Mouse (Mus musculus) liver, postnatal 0 days (tissue): ENCODE data around the gene Abcd3. TPM values are rescaled to one million over a fixed set of nuclear protein-coding genes. Genes with fewer than 3 reads are reported as not detected.

Experiments
- ATAC-seq: fragments of 200-750 bp; cut with Nextera tagmentation; 2 replicates; pipeline ENCODE4 v1.8.0; 2017; ENCODE audit warnings: mild to moderate bottlenecking, moderate library complexity
- DNase-seq: peaks from one replicate; pipeline ENCODE4 v3.0.0-alpha.2; 2016
- H3K27ac ChIP-seq: fragments of 300-500 bp; sonication (generic); 2 replicates; pipeline ENCODE4 v1.5.1; 2014; ENCODE audit warnings: antibody characterized with exemption, moderate library complexity, mild to moderate bottlenecking, low read depth
- H3K27me3 ChIP-seq: fragments of 300-500 bp; sonication (generic); 2 replicates; pipeline ENCODE4 v1.6.1; 2014; ENCODE audit warnings: low read length, control low read depth, mixed read lengths; ENCODE audit not compliant: insufficient read depth
- H3K36me3 ChIP-seq: fragments of 300-500 bp; sonication (generic); replicated peaks from 2 replicates; pipeline ENCODE4 v1.6.1; 2014; ENCODE audit warnings: mild to moderate bottlenecking, control low read depth, low read length, moderate library complexity, mixed read lengths; ENCODE audit not compliant: insufficient read depth
- H3K4me1 ChIP-seq: fragments of 300-500 bp; sonication (generic); 2 replicates; pipeline ENCODE4 v1.6.1; 2014; ENCODE audit warnings: antibody characterized with exemption, mild to moderate bottlenecking, control low read depth; ENCODE audit not compliant: insufficient read depth
- H3K4me2 ChIP-seq: fragments of 300-500 bp; sonication (generic); 2 replicates; pipeline ENCODE4 v1.6.1; 2014; ENCODE audit warnings: low read depth, mild to moderate bottlenecking, low read length, moderate library complexity, mixed read lengths
- H3K4me3 ChIP-seq: fragments of 300-500 bp; sonication (generic); 2 replicates; pipeline ENCODE4 v1.5.1; 2014; ENCODE audit warnings: low read depth, low read length
- H3K9ac ChIP-seq: fragments of 300-500 bp; sonication (generic); replicated peaks from 2 replicates; pipeline ENCODE4 v1.6.1; 2014; ENCODE audit warnings: mild to moderate bottlenecking, moderate library complexity
- H3K9me3 ChIP-seq: fragments of 300-500 bp; sonication (generic); 2 replicates; pipeline ENCODE4 v1.6.1; 2016; ENCODE audit warnings: mild to moderate bottlenecking, control low read depth, low read length, mixed read lengths
- CTCF ChIP-seq: sonication (generic); IDR thresholded peaks from 2 replicates; pipeline ENCODE4 v1.5.1; 2016; ENCODE audit warnings: antibody characterized with exemption, low read depth
- EP300 ChIP-seq: IDR thresholded peaks from 2 replicates; pipeline ENCODE4 v1.6.1; 2016; ENCODE audit warnings: antibody characterized with exemption, low read depth, mild to moderate bottlenecking
- WGBS: fragments of 180-500 bp; shearing (Covaris S2); extraction: QIAGEN DNeasy Blood & Tissue Kit; methylation state at CpG from one replicate; pipeline ENCODE4 v1.1.7; 2014; ENCODE audit not compliant: insufficient replicate concordance; 5-methylcytosine and 5-hydroxymethylcytosine counted together
- polyA plus RNA-seq: library from polyadenylated mRNA; unstranded; fragments of >200 nt; fragmentation: Nextera tagmentation; extraction: Ambion mirVana; gene quantifications from 2 replicates; pipeline ENCODE4 v1.2.1, GENCODE M21; 2015

Gene Abcd3
- polyA plus RNA-seq, 1 experiment from 2014 or later, result 148 TPM

GRCm38 (mm10) chr3:121840351-121840750, 25.2 kb upstream of the Abcd3 start:
- H3K9ac ChIP-seq, result no peak overlapping the region
- 65% methylated on average over 8 of the region's 8 CpGs for WGBS
- H3K4me3 ChIP-seq, result no peak overlapping the region
- H3K27me3 ChIP-seq, result no peaks in the 10 kb centered on the region
- H3K4me1 ChIP-seq, result peaks cover 9% of the 10 kb centered on the region
- no peak overlapping the region for H3K27ac ChIP-seq
- H3K36me3 ChIP-seq, result no peaks in the 10 kb centered on the region
- ATAC-seq, result no peak
- H3K9me3 ChIP-seq, result no peaks in the 10 kb centered on the region
- H3K4me2 ChIP-seq, result no peak overlapping the region
- TF ChIP-seq CTCF (no peak), EP300 (no peak)
- DNase-seq, result no peak

- no peak overlapping the region for H3K4me2 ChIP-seq
- no peak overlapping the region for H3K9ac ChIP-seq
- no peaks in the 10 kb centered on the region for H3K4me1 ChIP-seq
- H3K9me3 ChIP-seq, result no peaks in the 10 kb centered on the region
- DNase-seq, result no peak
- H3K36me3 ChIP-seq, result no peaks in the 10 kb centered on the region
- 85% methylated on average over 2 of the region's 2 CpGs for WGBS
- H3K4me3 ChIP-seq, result no peak overlapping the region
- no peak for ATAC-seq
- TF ChIP-seq EP300 (no peak), CTCF (no peak)
- no peaks in the 10 kb centered on the region for H3K27me3 ChIP-seq
- H3K27ac ChIP-seq, result no peak overlapping the region
Observed at GRCm38 (mm10) chr3:121834732-121835131, 19.6 kb upstream of the Abcd3 start.

- H3K9ac ChIP-seq, result no peak overlapping the region
- H3K36me3 ChIP-seq, result no peaks in the 10 kb centered on the region
- WGBS, result 64% methylated on average over 4 of the region's 4 CpGs
- no peaks in the 10 kb centered on the region for H3K9me3 ChIP-seq
- no peaks in the 10 kb centered on the region for H3K4me1 ChIP-seq
- no peak overlapping the region for H3K27ac ChIP-seq
- ATAC-seq (no peak), DNase-seq (no peak)
- no peak overlapping the region for H3K4me2 ChIP-seq
- no peaks in the 10 kb centered on the region for H3K27me3 ChIP-seq
- H3K4me3 ChIP-seq, result no peak overlapping the region
- TF ChIP-seq EP300, result no peak
- no peak for TF ChIP-seq CTCF
Observed at GRCm38 (mm10) chr3:121834250-121834649, 19.1 kb upstream of the Abcd3 start.

- Histone ChIP-seq H3K4me1 (peaks cover 6% of the 10 kb centered on the region), H3K4me3 (no peak overlapping the region), H3K36me3 (no peaks in the 10 kb centered on the region), H3K9me3 (no peaks in the 10 kb centered on the region), H3K4me2 (no peak overlapping the region), H3K27ac (no peak overlapping the region), H3K27me3 (no peaks in the 10 kb centered on the region), H3K9ac (no peak overlapping the region)
- DNase-seq (peak; percentile 26), ATAC-seq (peak; percentile 77)
- no peak for TF ChIP-seq CTCF
- no peak for TF ChIP-seq EP300
- WGBS, result 43% methylated on average over 1 of the region's 1 CpGs
Observed at GRCm38 (mm10) chr3:121825092-121825491, 10.0 kb upstream of the Abcd3 start.

- Histone ChIP-seq H3K9ac (no peak overlapping the region), H3K4me3 (no peak overlapping the region), H3K9me3 (no peaks in the 10 kb centered on the region), H3K4me1 (peaks cover 6% of the 10 kb centered on the region), H3K36me3 (no peaks in the 10 kb centered on the region), H3K4me2 (no peak overlapping the region), H3K27ac (no peak overlapping the region), H3K27me3 (no peaks in the 10 kb centered on the region)
- 62% methylated on average over 1 of the region's 1 CpGs for WGBS
- DNase-seq, result no peak
- no peak for TF ChIP-seq EP300
- no peak for TF ChIP-seq CTCF
- no peak for ATAC-seq
Observed at GRCm38 (mm10) chr3:121824319-121824718, 9.2 kb upstream of the Abcd3 start.

- 83% methylated on average over 5 of the region's 5 CpGs for whole genome bisulfite sequencing
- Histone ChIP-seq H3K27me3 (no peaks in the 10 kb centered on the region), H3K4me2 (no peak overlapping the region), H3K27ac (no peak overlapping the region), H3K9ac (no peak overlapping the region), H3K36me3 (no peaks in the 10 kb centered on the region), H3K9me3 (no peaks in the 10 kb centered on the region), H3K4me3 (no peak overlapping the region), H3K4me1 (peaks cover 6% of the 10 kb centered on the region)
- ATAC-seq (no peak), DNase-seq (no peak)
- TF ChIP-seq EP300, result no peak
- no peak for TF ChIP-seq CTCF
Observed at GRCm38 (mm10) chr3:121822643-121823042, 7.5 kb upstream of the Abcd3 start.
